Mouse (Mus musculus): ENCODE data around the gene Mmp9.

The Mmp9 gene

GRCm38 (mm10) chr2:164940140-164940830 lies at the start of gene Mmp9:
Mmp9 (plus strand) TSS chr2:164940780.
- DNase-seq = no peak

- no peak for DNase-seq
Measured at GRCm38 (mm10) chr2:164891056-164891834, 49.3 kb upstream of the Mmp9 start.

GRCm38 (mm10) chr2:164891908-164892695 lies 48.5 kb upstream of the Mmp9 start:
- peak; percentile 53 for DNase-seq

- no peak for DNase-seq
Measured at GRCm38 (mm10) chr2:164892696-164893216, 47.8 kb upstream of the Mmp9 start.

GRCm38 (mm10) chr2:164894048-164894447 lies 46.5 kb upstream of the Mmp9 start:
- no peak for DNase-seq

- no peak for DNase-seq
Measured at GRCm38 (mm10) chr2:164894644-164895043, 45.9 kb upstream of the Mmp9 start.

- DNase-seq = no peak
Measured at GRCm38 (mm10) chr2:164895885-164896284, 44.7 kb upstream of the Mmp9 start.

- DNase-seq = no peak
Measured at GRCm38 (mm10) chr2:164898008-164898407, 42.6 kb upstream of the Mmp9 start.

- no peak for DNase-seq
Measured at GRCm38 (mm10) chr2:164899034-164899433, 41.5 kb upstream of the Mmp9 start.

GRCm38 (mm10) chr2:164899723-164900459 lies 40.7 kb upstream of the Mmp9 start:
- DNase-seq = no peak

GRCm38 (mm10) chr2:164901380-164901779 lies 39.2 kb upstream of the Mmp9 start:
- no peak for DNase-seq

GRCm38 (mm10) chr2:164903496-164903895 lies 37.1 kb upstream of the Mmp9 start:
- DNase-seq = no peak

- no peak for DNase-seq
Measured at GRCm38 (mm10) chr2:164906071-164906470, 34.5 kb upstream of the Mmp9 start.

GRCm38 (mm10) chr2:164907511-164907910 lies 33.1 kb upstream of the Mmp9 start:
- no peak for DNase-seq

- no peak for DNase-seq
Measured at GRCm38 (mm10) chr2:164908011-164908410, 32.6 kb upstream of the Mmp9 start.

GRCm38 (mm10) chr2:164909100-164909499 lies 31.5 kb upstream of the Mmp9 start:
- no peak for DNase-seq

GRCm38 (mm10) chr2:164909542-164909941 lies 31.0 kb upstream of the Mmp9 start:
- peak; percentile 73 for DNase-seq

GRCm38 (mm10) chr2:164910360-164911061 lies 30.1 kb upstream of the Mmp9 start:
- DNase-seq = no peak

- DNase-seq = peak; percentile 98
Measured at GRCm38 (mm10) chr2:164911086-164912048, 29.2 kb upstream of the Mmp9 start, which contains the start of gene Zfp335. Zfp335 (minus strand) TSS chr2:164911757.

- no peak for DNase-seq
Measured at GRCm38 (mm10) chr2:164912151-164912550, 28.4 kb upstream of the Mmp9 start.
